Mouse (Mus musculus) spleen, postnatal 10 days (tissue): ENCODE results near the gene Gcnt2.
A peak's percentile ranks its signal among the peaks of the same experiment; 100 is the strongest.
"Not testable (repeated sequence)": the region's sequence is repeated elsewhere in the genome, so short reads cannot be mapped to it uniquely, and the experiment has no call there.

ENCODE experiments used
- DNase-seq, 2 experiments: peaks; one replicate each; pipeline ENCODE4 v3.0.0; 2021 to 2022; ENCODE audit warnings: low spot score in 2 of 2

Gene Gcnt2

GRCm38 (mm10) chr13:40998537-40998936, 139.0 kb downstream of the Gcnt2 start:
- not testable (repeated sequence) for DNase-seq

- peak; percentile 34 to 48 for DNase-seq
Observed at GRCm38 (mm10) chr13:41000140-41000925, 140.8 kb downstream of the Gcnt2 start.

DNA sequence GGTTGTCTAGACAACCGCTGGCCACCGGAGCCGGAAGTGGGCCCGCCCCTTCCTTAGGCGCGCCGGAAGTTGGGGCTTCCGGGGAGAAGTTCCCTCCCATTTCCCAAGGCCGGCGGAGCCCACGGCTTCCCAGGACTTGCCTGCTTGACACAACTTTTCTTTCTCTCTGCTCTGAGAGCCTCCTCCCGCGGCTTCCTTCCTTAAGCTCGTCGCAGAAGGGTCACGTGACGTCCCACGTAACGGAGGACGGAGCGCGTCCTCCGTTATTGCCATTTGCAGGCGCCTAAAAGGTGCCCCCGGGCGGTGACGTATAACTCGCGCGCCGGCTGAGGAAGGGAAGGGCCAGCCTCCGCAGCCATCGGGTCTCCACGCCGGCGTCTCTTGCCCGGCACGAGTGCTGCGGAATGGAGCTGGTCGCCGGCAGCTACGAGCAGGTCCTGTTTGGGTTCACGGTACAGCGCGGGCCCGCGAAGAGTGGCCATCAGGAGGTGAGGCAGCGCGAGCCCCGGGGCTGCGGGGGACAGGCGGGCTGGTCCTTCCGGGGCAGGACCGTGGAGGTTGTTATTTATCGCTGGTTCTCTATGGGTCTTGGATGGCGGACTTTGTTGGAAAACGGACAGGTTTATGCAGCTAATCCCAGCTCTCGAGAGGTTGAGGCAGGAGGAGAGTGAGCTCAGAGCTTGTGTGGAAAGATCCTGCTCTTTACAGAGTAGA, 141.5 kb downstream of the Gcnt2 start, which contains the start of gene Pak1ip1:
Gene Pak1ip1 (plus strand): TSS at position 98 of the 714 bp plus-strand sequence.
- DNase-seq: peak; percentile 94

GRCm38 (mm10) chr13:41002001-41002400, 142.4 kb downstream of the Gcnt2 start:
- DNase-seq: no peak

DNA sequence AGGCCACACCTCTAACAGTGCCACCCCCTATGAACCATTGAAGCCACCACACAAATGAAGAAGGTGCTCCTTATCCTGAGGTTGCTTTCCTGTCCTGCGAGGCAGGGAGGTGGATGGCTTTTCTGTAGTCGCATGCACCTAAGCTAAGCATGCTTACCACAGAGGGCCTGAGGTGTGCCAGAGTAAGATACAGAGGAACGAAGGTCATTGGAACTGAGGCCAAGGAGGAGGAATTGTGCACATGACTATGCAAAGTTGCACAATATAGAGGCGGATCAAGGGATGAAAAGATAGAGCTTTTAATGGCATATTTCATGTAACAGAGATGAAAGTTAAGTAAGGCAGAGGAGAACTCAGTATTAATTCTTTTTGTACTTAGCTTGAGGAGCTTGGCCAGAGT, 146.7 kb downstream of the Gcnt2 start:
- DNase-seq: no peak

DNA sequence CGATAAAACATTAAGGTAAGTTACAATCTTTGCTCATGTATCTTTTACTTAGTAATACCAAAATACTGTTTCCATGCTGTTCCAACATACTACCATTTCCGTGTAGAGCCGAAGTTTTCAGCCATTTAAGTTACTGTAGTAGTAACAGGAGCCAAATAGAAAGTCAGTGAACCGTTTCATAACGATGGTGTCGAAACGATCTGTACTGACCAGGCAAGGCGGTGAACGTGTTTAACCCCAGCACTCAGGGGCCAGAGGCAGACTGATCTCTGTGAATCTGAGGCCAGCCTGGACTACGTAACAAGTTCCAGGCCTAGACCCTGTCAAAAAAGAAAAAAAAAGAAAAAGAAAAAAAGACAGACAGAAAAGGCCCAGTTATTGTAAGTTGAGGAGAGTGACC, 148.7 kb downstream of the Gcnt2 start:
- DNase-seq: no peak

DNA sequence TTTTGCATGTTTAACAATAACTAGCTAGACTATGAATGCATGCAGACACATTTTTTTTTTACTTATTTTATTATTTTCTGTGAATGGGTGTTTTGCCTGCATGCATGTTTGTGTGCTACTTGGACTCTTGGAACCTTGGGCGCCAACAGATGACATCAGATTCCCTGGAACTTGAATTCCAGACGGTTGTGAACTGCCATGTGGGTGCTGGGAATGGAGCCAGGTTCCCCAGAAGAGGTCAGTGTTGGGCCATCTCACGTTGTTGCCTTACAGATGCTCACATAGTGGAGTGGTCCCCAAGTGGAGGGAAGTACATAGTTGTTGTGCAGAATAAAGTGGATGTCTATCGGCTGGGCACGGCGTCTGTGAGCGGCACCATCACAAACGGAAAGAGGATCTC, 149.4 kb downstream of the Gcnt2 start:
- no peak for DNase-seq
